Mouse (Mus musculus): ENCODE data around the gene Tmprss6. TPM values are rescaled to one million over a fixed set of nuclear protein-coding genes. Genes with fewer than 3 reads are reported as not detected.

The Tmprss6 gene
- polyA plus RNA-seq (2015; fragmentation: Nextera tagmentation; extraction: Ambion mirVana), result 0.05 and 0.69 TPM in 2 replicates

DNA sequence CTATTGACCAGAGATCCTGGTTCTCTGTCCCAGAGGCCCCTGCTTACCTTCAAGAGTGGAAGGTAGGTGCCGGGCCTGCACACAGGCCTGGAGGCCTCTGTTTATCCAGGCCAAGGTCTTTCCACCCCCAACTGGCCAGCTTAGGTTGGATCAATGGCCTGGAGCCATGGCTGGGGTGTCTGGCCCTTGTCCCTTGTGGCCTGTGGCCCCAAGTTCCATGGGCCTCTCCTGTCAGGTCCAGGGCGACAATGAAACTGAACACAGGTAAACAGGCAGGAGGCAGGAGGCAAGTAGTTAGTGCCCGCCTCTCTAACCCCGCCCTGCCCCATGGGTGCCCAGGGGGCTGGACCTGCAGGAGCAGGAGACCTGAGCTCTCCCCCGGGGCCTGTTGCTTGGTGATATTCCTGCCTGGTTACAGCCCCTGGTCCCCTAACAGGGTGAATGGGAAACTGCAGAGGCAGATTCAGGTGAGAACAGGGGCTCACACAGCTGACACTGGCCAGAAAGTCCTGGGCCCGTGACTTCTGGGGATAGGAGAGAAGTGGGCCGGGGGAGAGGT is at the start of gene Tmprss6:
TSS of gene Tmprss6 (minus strand) at position 256 of the 559 bp plus-strand sequence.
- Histone ChIP-seq H3K9me3 (replicated peaks) (no peaks in the 10 kb centered on the region), H3K9ac (replicated peaks) (no peak within 1 kb of the TSS), H3K27ac (replicated peaks) (no peak within 1 kb of the TSS), H3K4me2 (no peak within 1 kb of the TSS), H3K27me3 (replicated peaks) (no peaks in the 10 kb centered on the region; the same call in 1 of the 2 replicates), H3K4me3 (replicated peaks) (no peak within 1 kb of the TSS), H3K36me3 (no peaks in the 10 kb centered on the region), H3K4me1 (no peaks in the 10 kb centered on the region)
- 86% methylated on average over 7 of the region's 7 CpGs for WGBS
- no peak for ATAC-seq (ENCODE audit: low FRiP score)

DNA sequence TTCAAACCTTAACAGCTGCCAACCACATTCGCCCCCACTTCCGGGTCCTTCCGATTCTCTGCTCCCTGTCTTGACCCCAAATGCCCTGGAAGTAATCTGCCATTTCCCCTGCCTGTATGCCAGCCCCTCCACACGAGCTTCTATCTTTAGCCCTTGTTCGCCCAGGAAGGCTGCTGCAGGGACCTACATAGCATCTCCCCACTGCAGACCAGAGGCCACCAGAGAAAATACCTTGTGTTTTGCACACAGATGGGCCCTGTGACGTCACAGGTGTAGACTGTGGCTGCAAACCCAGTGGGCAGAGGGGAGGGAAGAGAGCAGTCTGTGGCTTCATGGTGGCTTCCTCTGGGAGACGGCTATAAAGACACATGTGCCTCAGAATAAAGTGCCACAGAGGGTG is 49.8 kb upstream of the Tmprss6 start:
- Histone ChIP-seq H3K4me2 (no peak overlapping the region), H3K27ac (replicated peaks) (no peak overlapping the region), H3K36me3 (no peaks in the 10 kb centered on the region), H3K4me1 (peaks cover 4% of the 10 kb centered on the region; the same call in 1 of the 2 replicates), H3K9ac (replicated peaks) (no peak overlapping the region), H3K27me3 (replicated peaks) (no peaks in the 10 kb centered on the region), H3K9me3 (replicated peaks) (no peaks in the 10 kb centered on the region), H3K4me3 (replicated peaks) (no peak overlapping the region)
- WGBS, result 77% methylated on average over 7 of the region's 7 CpGs
- ATAC-seq (ENCODE audit: low FRiP score), result no peak

DNA sequence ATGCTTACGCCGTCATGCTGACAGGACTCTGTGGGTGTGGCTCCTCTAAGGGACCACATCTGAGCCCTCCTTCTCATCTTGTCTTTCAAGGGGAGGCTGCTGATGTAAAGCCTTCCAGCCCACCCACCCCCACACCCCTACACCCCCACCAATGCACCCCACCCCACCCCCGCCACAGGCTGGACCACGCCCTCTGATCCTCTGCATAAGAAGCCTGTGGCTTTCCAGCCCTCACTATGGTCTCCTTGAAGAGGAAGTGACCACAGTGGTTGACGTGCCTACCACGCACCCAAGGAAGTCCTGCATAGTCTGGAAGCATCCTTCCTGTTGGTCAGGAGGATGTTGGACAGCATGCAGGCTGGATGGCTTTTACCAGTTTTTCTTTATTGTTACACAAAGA is 47.3 kb upstream of the Tmprss6 start:
- Histone ChIP-seq H3K4me1 (peaks cover 4% of the 10 kb centered on the region; the same call in 1 of the 2 replicates), H3K4me3 (replicated peaks) (no peak overlapping the region), H3K9ac (replicated peaks) (no peak overlapping the region), H3K27me3 (replicated peaks) (no peaks in the 10 kb centered on the region), H3K36me3 (no peaks in the 10 kb centered on the region), H3K27ac (replicated peaks) (no peak overlapping the region), H3K9me3 (replicated peaks) (no peaks in the 10 kb centered on the region), H3K4me2 (no peak overlapping the region)
- no peak for ATAC-seq (ENCODE audit: low FRiP score)
- 86% methylated on average over 6 of the region's 6 CpGs for WGBS

DNA sequence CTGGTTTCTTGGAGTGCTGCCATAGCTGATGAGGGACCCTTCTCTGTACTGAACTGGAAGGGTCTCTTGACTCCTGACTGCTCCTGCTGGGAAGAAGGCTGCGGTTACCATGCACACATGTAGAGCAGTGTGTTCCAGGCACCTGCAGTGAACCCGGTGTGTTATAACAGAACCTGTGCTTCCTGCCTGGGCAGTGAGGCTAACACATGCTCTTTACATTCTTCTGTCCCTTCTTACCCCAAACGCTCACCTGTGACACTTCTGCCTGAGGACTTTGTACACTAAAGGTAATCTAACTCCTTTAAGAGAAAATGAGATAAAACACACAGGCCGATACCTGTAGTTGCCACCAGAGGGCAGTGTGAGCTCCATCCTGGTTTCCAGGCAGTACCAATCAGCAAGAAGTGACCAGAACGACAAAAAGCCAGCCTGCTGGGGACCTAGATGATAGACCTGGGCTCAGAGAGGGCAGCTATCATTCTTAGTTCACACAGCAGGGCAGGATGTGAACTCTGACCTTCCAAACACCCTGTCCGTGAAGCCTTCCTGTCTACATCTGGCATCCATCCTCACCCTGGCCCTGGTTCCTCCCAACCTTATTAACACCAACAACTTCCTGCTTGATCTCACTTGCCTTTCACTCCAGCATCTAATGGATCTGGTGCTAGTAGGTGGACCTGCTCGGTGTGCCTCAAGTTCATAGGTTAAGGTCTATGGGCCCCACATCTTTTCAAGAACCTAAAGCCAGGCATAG is 46.1 kb upstream of the Tmprss6 start:
- Histone ChIP-seq H3K4me3 (replicated peaks) (no peak overlapping the region), H3K4me2 (no peak overlapping the region), H3K4me1 (peaks cover 10% of the 10 kb centered on the region), H3K36me3 (no peaks in the 10 kb centered on the region), H3K27me3 (replicated peaks) (no peaks in the 10 kb centered on the region), H3K9ac (replicated peaks) (no peak overlapping the region), H3K27ac (replicated peaks) (no peak overlapping the region), H3K9me3 (replicated peaks) (no peaks in the 10 kb centered on the region)
- WGBS, result 34% methylated on average over 7 of the region's 7 CpGs
- ATAC-seq (ENCODE audit: low FRiP score), result no peak

DNA sequence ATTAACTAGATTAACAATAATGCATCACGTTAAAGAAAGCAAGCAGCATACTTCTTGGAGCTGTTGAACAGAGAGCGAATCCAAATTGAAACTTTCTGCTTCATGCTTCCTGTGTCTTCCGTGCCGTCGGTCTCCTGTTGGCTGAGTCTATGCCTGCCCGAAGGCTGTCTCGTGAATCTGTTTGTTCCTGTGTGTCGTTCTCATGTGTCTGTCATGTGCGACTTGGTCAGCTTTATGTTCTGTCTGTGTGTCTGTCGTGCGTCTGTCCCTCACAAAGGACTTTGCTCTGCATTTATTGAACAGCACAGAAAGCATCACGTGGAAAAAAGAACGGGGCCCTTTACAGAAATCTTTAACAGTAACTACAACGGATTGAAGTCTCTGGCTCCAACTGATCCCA is 44.6 kb upstream of the Tmprss6 start:
- Histone ChIP-seq H3K4me2 (no peak overlapping the region), H3K27me3 (replicated peaks) (no peaks in the 10 kb centered on the region), H3K4me3 (replicated peaks) (no peak overlapping the region), H3K27ac (replicated peaks) (no peak overlapping the region), H3K36me3 (no peaks in the 10 kb centered on the region), H3K9me3 (replicated peaks) (no peaks in the 10 kb centered on the region), H3K9ac (replicated peaks) (no peak overlapping the region), H3K4me1 (peaks cover 11% of the 10 kb centered on the region)
- 89% methylated on average over 14 of the region's 14 CpGs for WGBS
- no peak for ATAC-seq (ENCODE audit: low FRiP score)

DNA sequence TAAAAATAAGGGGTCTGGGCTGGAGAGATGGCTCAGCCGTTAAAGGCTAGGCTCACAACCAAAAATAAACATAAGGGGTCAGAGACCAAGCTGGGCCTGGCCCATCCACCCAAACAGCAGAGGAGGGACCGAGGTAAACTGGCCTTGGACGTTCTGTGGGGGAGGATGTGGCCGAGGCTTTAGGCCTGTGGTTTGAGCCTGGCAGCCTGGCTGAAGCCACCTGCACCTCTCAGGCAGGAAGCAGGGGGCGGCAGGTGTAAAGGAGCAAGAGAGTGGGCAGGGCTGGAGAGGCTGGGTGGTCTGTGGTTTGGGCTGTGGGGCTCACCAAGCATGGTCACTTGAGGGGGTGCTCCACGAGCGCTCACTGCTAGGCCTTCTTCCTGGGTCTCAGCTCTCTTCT is 43.5 kb upstream of the Tmprss6 start:
- no peak overlapping the region for H3K27ac ChIP-seq (replicated peaks)
- no peak for ATAC-seq (ENCODE audit: low FRiP score)
- 90% methylated on average over 7 of the region's 7 CpGs for WGBS
- H3K9ac ChIP-seq (replicated peaks), result no peak overlapping the region
- H3K36me3 ChIP-seq, result no peaks in the 10 kb centered on the region
- no peaks in the 10 kb centered on the region for H3K9me3 ChIP-seq (replicated peaks)
- no peak overlapping the region for H3K4me3 ChIP-seq (replicated peaks)
- H3K27me3 ChIP-seq (replicated peaks), result no peaks in the 10 kb centered on the region
- no peak overlapping the region for H3K4me2 ChIP-seq
- H3K4me1 ChIP-seq, result peaks cover 11% of the 10 kb centered on the region

DNA sequence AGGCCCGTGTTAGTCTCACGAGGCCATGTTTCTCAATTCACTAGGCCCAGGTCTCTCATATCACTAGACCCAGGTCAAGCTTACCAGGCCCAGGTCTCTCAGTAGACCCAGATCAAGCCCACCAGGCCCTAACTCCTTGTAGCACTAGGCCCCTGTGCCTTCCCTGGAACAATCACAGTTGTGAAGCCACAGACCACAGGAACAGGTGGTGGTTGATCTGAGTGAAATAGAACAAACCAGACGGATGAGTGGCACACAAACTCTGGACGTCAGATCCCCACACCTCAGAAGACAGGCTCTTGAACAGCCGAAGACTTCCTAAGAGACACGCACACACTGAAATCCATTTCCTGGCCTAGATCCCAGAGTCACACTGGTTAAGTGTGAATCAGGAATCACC is 42.3 kb upstream of the Tmprss6 start:
- WGBS, result 92% methylated on average over 6 of the region's 6 CpGs
- Histone ChIP-seq H3K4me3 (replicated peaks) (no peak overlapping the region), H3K36me3 (no peaks in the 10 kb centered on the region), H3K27ac (replicated peaks) (no peak overlapping the region), H3K4me1 (peaks cover 11% of the 10 kb centered on the region), H3K4me2 (no peak overlapping the region), H3K27me3 (replicated peaks) (no peaks in the 10 kb centered on the region), H3K9me3 (replicated peaks) (no peaks in the 10 kb centered on the region), H3K9ac (replicated peaks) (no peak overlapping the region)
- no peak for ATAC-seq (ENCODE audit: low FRiP score)

DNA sequence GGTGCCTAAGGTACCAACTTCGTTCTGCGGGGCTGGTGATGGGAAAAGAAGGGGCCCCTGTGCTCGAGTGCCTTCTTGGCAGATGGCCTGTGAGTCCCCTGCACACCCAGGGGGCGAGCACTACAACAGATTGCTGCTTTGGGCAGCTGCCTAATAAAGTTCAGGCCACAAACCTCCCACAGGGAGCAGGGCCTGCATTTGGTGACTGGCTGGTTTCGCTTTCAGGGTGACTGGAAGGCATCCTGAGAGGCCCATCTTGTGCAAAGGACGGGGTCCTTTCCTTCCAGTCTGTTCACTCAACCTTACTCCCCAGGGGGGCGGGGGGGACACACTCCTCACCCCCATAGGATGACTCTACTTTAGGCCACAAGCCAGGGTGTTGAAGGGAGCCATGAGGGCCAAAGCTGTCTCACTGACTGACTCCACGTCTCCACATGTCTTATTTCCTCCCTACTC is 41.7 kb upstream of the Tmprss6 start:
- H3K27ac ChIP-seq (replicated peaks), result no peak overlapping the region

DNA sequence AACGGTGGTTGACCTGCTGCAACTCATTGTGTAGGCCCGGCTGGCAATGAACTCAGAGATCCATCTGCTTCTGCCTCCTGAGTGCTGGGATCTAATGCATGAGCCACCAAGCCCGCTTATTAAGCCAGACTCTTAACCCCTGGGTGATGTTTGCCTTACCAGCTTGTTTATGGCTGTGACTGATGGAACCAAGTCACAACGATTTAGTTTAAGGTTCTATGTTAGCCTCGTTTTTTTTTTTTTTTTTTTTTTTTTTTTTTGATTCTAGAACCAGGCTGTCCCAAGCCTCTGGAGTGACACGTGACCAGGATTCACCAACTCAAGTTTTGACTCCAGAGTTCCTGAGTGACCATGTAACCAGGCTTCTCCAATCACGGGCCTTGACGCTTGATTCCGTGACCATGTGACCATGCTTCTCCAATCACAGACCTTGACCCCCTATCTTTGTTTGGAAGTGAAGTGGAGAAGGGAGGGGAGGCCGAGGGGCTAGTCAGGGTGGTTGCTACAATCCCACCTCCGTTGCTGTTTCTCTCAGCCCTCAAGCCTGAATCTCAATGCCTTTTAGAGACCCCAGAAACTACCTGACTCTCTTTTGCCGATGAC is 41.0 kb upstream of the Tmprss6 start:
- no peak overlapping the region for H3K4me3 ChIP-seq (replicated peaks)
- no peaks in the 10 kb centered on the region for H3K9me3 ChIP-seq (replicated peaks)
- 43% methylated on average over 12 of the region's 12 CpGs for WGBS
- no peaks in the 10 kb centered on the region for H3K36me3 ChIP-seq
- peak overlapping the region; percentile 16; the same call in 1 of the 2 replicates for H3K4me2 ChIP-seq
- no peaks in the 10 kb centered on the region for H3K27me3 ChIP-seq (replicated peaks)
- peaks cover 8% of the 10 kb centered on the region for H3K4me1 ChIP-seq
- H3K27ac ChIP-seq (replicated peaks), result no peak overlapping the region
- ATAC-seq (ENCODE audit: low FRiP score), result peak; percentile 63; the same call in 1 of the 2 replicates
- H3K9ac ChIP-seq (replicated peaks), result no peak overlapping the region

More for the DNA sequence above, 41.7 kb upstream of the Tmprss6 start:
- no peaks in the 10 kb centered on the region for H3K36me3 ChIP-seq
- no peak overlapping the region for H3K9ac ChIP-seq (replicated peaks)
- ATAC-seq (ENCODE audit: low FRiP score), result no peak
- no peaks in the 10 kb centered on the region for H3K27me3 ChIP-seq (replicated peaks)
- no peaks in the 10 kb centered on the region for H3K9me3 ChIP-seq (replicated peaks)
- H3K4me2 ChIP-seq, result peak overlapping the region; percentile 16; the same call in 1 of the 2 replicates
- WGBS, result 48% methylated on average over 8 of the region's 8 CpGs
- peaks cover 11% of the 10 kb centered on the region for H3K4me1 ChIP-seq
- H3K4me3 ChIP-seq (replicated peaks), result no peak overlapping the region

DNA sequence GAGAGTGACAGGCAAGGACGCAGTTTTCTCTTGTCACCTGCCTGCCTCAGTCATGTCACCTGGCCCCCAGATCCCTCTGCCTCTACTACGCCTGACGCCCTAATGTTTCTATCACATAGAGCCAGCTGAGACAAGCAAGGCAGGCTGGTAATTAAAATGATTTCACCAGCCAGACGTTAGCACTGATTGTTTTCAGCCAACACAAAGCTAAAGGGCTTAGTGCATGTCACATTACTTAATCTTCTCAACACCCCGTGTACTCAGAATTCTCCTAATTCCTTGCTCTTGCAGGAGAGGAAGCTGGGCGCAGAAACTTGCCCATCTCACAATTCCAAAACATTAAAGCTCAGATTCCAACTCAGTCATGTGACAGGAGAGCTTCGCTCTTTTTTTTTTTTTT is 40.0 kb upstream of the Tmprss6 start:
- Histone ChIP-seq H3K9me3 (replicated peaks) (no peaks in the 10 kb centered on the region), H3K4me3 (replicated peaks) (no peak overlapping the region), H3K27me3 (replicated peaks) (no peaks in the 10 kb centered on the region), H3K4me1 (peaks cover 8% of the 10 kb centered on the region), H3K4me2 (no peak overlapping the region), H3K27ac (replicated peaks) (no peak overlapping the region), H3K9ac (replicated peaks) (no peak overlapping the region), H3K36me3 (no peaks in the 10 kb centered on the region)
- no peak for ATAC-seq (ENCODE audit: low FRiP score)
- 68% methylated on average over 7 of the region's 7 CpGs for whole genome bisulfite sequencing

DNA sequence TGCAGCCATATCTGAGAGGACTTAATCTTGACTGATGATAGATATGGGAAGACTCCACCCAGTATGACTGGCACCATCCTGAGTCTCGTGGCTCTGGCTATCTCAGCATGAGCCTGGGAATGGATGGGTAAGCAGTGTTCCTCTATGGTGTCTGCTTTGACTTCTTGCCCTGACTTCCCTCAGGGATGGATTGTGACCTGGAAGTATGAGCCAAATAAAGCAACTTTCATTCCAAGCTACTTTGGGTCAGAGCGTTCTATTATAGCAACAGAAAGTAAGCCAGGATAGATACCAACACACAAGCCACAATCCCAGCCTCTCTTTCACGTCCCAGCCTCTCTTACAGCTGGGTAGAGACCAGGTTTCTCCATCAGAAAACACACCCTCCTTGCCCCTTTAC is 37.1 kb upstream of the Tmprss6 start:
- Histone ChIP-seq H3K4me1 (peaks cover 8% of the 10 kb centered on the region), H3K9me3 (replicated peaks) (no peaks in the 10 kb centered on the region), H3K4me2 (no peak overlapping the region), H3K27ac (replicated peaks) (no peak overlapping the region), H3K36me3 (no peaks in the 10 kb centered on the region), H3K4me3 (replicated peaks) (no peak overlapping the region), H3K27me3 (replicated peaks) (no peaks in the 10 kb centered on the region), H3K9ac (replicated peaks) (no peak overlapping the region)
- no peak for ATAC-seq (ENCODE audit: low FRiP score)
- 89% methylated on average over 3 of the region's 3 CpGs for WGBS

DNA sequence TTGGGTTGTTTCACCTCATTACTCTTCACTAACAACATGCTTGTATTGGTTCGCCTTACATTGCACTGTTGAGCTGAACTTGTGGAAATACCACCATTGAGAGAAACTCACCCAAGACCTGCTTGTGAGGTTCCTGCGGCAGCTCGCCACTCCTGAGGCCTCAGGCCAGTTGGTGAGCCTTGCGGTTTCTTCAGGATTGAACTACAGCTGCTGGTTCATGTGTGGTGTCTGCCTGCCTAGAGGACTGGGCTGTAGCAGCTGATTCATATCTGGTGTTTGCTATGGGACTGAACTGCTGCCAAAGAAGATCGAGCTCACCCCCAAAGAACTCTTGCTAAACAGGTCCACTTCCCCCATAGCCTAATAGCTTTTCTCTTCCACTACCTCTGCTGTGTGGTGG is 36.4 kb upstream of the Tmprss6 start:
- Histone ChIP-seq H3K4me3 (replicated peaks) (no peak overlapping the region), H3K4me2 (no peak overlapping the region), H3K9me3 (replicated peaks) (no peaks in the 10 kb centered on the region), H3K4me1 (peaks cover 4% of the 10 kb centered on the region), H3K27me3 (replicated peaks) (no peaks in the 10 kb centered on the region), H3K36me3 (no peaks in the 10 kb centered on the region), H3K9ac (replicated peaks) (no peak overlapping the region), H3K27ac (replicated peaks) (no peak overlapping the region)
- 91% methylated on average over 5 of the region's 5 CpGs for WGBS
- ATAC-seq (ENCODE audit: low FRiP score), result no peak
